Mouse (Mus musculus) induced T-regulatory cell, adult 2 months (primary cell): Measurements from ENCODE around the gene Amdhd2.

Source experiments
- DNase-seq: peaks from one replicate; pipeline ENCODE4 v3.0.0-alpha.2; 2012; ENCODE audit warnings: low read depth

The Amdhd2 gene

DNA sequence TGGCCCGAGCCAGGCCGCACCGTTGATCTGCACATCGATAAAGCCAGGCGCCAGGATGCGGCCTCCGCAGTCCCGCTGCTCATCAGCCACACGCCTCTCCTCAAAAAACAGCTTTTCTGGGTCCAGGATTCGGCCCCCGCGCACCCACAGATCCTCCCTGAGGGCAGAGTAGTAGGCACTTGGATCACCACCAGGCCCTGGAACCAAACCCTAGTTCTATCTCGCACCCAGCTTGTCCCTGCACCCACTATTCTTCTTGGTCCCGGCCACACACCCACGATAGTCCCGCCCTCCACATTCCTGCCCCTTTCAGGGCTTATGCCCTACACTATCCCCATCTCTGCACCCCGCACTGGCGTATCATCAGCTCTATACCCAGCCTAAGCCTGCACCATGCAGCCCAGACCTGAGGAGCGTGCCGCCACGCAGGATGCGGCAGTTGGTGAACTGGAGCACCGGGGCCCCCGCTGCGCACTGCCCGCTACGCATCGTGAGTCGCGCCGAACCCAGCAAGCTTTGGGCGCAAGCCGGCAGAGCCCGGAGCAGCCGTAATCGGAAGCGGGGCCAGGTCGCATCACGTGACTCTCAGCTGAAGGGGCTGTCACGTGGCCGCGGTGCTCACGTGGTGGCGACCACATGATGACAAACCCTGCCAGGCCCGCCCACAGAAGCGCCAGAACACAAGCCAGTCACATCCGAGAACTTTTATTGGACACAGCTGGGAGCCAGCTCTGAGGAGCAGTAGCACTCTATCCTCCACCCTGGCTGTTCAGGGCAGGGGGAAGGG lies at the start of gene Amdhd2:
Gene Amdhd2, minus strand, starts transcription at position 591 of the 787 bp plus-strand sequence.
- DNase-seq: peak; percentile 96

DNA sequence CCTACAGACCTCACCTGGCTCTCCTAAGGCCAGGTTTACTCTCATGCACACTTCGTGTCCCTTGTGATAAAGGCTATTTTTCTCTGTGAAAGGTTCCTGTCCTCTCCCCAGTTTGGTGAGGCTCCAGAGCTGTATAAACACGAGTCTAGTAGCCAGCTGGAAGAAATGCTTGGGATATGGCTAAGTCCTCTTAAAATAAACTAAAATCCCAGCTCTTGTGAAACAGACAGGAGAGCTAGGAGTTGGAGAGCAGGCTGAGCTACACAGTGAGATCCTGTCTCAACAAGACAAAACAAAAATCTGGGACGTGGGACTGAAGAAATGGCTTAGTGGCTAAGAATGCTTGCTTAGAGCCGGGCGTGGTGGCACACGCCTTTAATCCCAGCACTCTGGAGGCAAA lies 49.6 kb upstream of the Amdhd2 start:
- no peak for DNase-seq

DNA sequence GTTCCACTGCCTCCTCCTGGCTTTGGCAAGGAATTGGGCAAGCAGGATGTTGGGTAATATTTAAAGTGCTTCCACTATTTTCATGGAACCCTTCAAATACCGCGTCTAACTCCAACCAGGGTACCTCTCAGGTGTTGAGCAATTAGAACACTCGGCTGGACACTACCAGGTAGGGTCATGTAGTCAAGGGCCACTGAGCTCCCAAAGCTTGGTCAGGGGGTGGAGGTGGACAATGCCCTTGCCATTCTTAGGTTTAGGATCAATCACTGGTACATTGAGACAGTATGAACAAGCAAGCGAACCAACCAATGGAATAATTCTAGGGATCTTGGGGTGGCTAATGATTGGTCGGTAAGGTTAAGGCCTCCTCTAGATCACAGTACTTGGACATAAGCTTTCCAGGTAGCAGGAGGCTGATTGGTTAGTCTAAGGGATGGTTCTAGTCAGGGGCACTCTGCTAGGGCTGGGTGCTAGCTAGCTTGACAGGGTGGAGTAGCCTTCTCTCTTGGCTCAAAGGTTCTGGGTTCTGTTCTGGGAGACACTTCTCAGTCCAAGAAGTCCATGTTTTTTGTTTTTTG lies 49.0 kb upstream of the Amdhd2 start:
- DNase-seq: no peak

DNA sequence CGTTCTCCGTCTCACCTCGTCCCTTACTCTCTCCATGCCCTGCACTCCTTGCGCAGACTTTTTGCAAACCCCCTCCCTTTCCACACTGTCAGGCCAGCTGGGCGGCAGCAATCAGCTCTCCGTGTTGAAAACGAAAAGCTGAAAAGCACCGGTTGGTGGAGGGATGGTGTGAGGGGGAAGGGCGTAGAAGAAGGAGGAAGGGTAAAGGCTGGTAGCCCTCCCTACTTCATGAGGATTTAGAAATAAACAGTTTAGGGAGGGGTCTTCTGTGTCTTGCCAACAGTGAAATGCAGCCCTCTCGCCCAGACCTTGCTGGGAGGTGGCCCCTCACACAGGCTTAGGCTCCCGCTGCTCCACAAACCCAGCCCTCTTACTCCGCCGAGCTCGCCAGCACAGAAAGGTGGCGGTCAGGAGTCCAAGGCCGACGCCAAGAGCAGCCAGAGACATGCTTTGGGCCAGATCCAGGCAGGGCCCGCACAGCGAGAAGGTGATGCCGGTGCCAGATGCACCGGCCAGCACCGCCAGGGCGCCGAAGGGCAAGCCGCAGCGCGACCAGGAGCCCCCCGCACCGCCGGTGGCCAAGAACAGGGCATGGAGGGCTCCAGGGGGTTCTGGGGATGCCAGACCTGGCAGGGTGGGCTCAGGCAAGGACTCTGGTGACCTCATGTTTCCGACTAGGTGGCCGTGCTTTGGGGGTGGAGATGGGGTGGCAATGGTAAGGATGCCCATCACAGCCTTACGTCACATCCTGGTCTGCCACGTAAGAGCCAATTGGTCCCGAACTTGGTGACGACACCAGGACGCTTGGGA lies 48.3 kb upstream of the Amdhd2 start:
- DNase-seq: peak; percentile 73

DNA sequence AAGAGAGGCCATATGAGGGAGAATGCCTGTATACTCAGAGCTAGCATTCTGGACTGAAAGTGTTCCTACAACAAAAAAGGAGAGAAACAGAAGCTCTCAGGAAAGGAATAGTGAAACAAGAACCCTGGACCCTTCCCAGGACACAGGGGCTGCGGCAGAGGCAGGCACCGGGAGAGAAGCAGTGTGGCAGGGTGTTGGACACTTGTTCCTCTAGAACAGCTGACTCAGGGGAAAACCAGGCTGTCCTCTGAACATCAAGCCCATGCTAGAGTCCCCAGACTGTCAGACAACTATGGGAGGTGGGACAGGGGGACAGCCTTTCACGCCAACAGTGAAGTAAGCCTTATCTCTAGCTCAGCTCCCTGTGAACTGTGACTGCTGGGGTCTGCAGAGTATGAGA lies 47.0 kb upstream of the Amdhd2 start:
- peak; percentile 15 for DNase-seq

DNA sequence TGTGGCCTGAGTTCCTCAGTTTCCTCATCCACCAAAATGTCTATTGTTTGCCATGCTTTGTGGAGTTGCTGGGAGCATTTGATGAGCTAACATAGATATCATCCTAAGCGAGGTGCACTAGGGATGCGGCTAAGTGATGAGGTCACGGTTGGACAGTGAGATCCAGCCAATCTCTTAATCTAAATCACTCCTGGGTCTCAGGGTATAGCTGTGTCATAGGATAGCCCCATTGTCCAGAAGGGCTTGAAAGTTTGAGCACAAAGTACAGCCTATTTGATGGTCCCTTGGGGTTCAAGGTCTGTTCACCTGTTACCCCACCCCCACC lies 46.3 kb upstream of the Amdhd2 start:
- peak; percentile 11 for DNase-seq

DNA sequence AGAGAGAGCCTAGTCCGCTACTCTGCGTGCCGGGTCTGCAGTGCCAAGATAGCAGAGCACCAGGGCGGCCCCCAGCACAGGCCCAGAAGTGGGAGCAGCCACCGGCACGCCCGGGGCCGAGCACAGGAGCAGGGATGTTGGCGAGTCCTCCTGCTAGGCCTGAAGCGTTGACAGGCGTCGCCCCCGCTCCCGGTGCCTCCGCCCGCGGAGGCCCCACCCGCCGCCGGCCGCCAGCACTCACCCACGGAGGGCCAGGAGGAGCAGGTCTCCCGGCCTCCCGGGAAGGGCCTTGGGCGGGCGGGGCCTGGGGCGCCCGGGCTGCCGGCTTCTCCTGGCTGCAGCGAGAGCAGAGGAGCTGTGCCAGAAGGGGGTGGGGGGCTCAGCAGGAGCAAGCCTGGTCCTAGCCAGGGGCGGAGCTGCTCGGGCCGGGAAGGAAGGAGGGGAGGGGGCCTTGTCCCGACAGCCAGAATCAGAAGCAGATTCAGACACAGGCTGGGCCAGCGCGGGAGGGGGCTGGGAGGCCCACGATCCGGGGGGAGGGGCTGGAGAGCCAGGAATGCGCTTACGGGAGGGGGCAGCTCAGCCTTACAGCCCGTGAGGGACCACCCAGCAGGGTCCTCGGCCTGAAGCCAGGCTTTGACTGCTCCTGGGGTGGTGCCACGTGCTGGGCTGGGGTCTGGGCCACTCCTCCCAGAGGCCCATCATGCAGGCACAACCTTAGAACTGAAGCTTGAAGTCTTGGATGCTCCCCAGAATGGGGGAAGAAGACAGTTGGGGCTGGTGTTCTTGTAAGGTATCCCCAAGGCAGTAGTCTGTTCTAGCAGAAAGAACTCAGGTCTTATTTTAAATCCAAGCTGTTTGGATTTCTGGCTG lies 45.7 kb upstream of the Amdhd2 start, which contains the start of gene Ntn3:
Gene Ntn3, minus strand, starts transcription at position 489 of the 873 bp plus-strand sequence.
- DNase-seq: peak; percentile 33

DNA sequence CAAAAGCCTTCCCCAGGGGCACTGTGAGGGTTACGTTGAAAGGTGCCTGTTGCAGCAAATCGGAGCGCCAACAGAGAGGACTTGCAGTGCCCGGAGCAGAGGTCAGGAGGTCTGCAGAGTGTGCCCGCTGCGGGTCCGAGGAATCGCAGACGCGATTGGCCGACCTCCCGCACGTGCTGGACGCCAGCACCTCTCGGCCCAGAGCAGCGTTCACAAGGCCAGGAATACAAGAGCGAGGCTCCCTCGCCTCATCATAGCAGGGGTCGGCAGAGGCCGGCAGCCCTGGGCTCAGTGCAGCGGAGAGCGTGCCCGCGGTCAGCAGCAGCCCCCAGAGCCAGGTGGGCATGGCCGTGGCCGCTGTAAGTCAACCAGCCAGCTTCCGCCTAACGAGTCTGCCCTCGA lies 45.1 kb upstream of the Amdhd2 start:
- DNase-seq: peak; percentile 16

DNA sequence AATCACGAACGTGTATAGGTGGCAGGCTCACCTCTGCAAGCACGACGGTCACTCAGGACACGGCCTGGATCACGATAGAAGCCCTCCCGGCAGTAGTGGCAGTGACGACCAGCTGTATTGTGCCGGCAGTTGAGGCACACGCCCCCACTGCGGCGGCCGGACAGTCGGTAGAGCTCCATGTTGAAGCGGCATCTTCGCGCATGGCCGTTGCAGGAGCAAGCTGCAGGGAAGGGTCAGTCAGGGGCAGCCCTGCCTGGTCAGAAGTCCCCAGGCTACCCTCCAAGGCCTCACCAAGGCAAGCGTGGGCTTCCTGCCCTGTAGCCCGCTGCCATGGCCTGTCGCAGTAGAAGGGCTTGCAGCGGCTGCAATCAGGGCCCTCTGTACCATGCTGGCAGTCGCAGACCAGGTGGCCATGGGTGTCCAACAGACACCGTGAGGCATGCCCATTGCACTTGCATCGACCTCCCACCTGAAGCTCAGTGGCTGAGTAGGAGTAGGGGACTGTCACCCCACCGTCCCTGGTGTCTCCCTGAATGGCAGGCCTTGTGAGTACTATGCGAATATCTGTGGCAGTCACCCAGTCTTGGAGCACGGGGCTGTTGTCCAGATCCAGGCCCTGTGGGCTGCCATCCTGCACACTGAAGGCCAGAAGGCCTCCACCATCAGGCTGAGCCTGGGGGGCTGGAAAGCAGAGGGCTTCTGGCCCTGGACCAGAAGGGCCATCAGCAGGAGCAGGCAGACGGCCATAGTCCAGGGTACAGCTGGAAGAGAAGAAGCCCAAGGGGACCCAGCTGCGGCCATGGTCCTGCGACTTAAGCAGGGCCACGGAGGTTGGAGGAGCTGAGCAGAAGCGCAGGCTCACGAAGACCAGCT lies 44.4 kb upstream of the Amdhd2 start:
- DNase-seq: peak; percentile 12

DNA sequence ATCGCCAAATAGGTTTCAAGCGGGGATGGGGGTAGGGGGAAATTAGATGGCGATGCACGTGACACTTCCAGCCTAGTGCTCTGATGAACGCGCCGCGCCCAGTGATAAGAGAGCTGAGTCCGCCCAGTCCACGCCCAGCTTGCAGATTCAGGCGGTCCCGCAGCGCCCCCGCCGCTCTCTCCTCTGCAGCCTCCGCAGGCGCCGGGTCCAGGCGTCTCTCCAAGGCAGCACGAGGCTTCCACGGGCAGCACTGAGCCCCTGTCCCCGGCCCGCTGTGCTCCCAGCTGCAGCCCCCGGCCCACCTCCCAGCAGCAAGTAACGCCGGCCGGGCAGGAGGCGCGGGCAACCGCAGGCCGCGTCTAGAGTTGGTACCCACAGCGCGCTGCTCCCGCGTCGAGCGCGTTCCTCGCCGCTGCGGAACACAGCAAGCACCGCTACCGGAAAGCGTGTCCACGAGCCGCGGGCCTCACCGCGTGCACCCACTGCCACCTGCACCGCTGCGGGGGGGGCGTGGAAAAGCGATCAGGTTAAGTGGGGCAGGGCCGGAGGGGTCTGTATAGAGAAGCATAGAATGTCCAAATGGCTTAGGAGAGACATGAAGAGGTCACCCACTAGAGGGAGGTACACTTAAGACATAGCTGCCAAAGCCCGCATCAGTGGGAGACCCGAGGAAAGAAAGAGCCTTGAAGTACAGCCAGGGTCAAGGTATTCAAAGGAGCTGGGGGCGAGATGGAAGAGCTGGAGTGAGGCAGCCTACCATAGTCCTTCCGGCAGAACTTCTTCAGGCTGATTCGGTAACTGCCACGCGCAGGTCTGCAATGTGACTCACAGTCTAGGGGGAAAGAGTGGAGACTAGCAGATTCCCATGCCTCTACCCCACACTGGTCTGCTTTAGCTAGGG lies 43.1 kb upstream of the Amdhd2 start:
- peak; percentile 68 for DNase-seq

DNA sequence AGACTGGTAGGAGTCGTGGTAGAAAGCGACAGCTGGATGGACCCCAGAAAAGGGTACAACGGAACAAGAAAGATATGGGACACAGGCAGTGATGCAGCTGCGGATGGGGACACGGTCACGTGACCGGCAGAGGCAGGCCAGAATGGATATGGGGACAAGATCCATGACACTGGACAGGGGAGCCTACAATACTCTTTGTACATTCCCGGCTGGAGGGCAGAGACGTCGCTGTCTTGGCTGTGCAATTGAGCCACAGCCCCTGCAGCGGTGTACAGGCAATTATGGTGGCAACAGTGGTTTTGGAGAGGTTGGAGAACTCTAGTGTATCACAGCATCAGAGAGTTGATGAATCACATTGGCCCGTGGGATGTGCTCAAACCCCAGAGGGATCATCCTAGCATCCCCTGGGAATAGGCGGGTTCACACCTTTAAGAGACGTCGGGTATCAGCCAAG lies 42.4 kb upstream of the Amdhd2 start:
- DNase-seq: no peak

DNA sequence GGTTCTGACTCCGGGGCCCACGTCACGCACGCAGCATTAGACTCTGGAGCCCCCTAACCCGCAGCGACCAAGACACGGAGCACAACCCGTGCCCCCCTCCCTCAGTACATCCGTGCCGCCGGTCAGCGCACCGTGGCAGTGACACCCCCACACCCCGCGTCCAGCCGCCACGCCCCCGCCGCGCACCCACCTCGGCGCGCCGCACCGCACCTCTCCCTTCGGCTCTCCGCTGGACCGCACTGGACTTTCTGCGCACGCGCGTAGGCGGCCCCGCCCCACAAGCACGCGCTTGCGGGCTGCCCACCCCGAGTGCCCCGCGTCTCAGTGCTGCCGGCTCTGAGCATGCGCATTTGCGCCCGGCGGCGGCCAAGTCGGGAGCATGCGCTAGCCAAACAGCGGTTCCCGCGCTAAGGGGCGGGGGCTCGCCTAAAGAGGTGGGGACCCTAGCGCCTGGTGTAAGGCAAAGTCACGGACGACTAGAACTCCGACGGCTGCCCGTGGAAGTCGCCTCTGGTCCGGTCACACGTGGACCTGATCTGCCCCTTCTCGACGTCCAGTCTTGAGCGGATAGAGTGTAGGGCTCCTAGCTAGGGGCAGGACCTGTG lies 41.8 kb upstream of the Amdhd2 start, which contains the start of gene Tbc1d24:
Gene Tbc1d24, minus strand, starts transcription at position 279 of the 605 bp plus-strand sequence.
- peak; percentile 89 for DNase-seq

DNA sequence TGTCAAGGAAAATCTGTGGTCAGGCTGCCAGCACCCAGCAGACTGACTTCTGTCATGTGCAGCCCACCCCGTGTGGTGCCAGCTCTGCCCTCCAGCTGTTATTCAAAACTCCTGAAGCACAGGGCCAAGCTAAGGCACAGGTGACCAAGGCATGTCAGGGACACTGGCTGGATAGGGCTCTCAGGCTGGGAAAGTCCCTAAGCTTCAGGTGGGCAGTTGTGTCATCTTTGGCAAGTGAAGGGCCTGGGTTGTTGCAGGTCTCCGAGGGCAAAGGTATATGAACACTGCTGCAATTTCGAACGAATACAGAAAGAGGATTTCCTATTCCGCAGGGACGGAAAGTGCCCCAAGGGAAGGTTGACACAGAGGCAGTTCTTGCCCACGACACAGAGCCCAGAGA lies 41.3 kb upstream of the Amdhd2 start:
- DNase-seq: no peak

DNA sequence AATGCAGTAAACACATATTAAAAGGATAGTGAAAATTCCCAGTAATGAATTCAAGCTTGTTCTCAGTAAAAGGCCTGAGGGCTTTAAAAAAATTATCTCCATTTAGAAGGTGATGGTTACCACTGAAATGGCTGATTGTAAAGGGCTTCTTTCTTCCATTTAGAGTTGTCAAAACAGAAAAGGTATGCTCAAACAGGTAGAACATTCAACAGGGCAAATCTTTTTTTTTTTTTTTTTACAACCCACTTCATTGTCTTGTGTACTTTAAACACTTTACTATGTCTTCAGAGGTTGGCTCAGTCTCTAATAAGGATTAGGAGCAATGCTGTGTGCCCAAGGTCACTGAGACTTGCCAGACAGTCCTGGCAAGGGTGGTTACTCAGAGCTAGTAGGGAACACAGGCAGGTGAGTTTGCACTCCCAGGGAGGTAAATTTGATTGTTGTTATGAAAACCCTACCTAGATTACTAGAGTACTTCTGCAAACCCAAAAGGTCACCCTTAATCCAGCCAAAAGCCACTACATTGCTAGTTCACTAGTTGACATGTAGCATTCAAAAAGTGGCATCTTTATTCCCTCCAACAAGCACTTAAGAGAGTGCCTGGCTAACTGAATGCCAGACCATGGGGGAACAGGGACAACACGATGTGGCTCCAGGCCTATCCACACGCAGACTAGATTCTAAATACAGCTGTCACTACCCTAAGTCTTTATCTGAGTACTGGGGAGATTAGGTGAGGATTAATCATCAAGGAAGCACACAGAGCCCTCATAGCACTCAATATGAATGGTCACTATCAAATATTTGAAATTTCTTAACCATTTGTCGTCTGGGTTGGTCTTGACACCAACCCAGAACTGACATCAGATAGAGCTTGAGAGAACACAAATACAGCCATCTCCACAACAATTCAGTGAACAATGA lies 40.3 kb upstream of the Amdhd2 start:
- DNase-seq: no peak

DNA sequence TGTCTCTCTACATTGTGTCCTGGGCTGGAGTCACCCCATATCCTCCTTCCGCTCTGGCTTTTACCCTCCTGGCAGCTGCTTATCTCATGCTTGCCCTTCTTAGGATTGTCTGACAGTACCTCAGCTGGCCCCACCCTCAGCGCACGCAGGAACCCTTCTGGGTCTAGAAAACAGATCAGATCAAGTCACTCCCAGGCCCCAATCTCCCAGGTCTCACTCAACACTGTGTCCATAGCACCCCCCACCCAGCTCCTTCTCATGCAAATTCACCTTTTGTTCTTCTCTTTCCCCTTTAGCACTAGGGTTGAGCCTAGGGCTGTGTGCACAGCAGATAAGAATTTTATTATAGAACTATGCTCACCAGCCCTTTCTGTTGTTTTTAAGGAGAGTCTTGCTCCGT lies 39.5 kb upstream of the Amdhd2 start:
- DNase-seq: no peak

DNA sequence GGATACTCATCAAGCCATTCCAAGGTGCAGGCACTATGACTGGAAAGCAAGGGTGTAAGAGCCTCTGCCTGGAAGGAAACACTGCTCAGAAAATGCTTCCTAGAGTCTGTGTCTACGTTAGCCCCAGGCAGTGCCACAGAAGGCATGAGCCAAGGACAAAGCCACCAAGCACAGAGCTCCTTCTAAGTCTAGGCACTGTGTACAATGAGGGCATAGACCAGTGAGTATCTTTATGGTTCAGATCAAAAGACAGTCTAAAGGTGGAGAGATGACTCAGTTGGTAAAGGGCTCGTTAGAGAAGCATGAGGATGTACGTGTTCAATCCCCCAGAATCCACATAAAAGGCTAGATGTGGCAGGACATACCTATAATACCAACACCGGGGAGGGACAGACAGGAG lies 37.5 kb upstream of the Amdhd2 start:
- no peak for DNase-seq

DNA sequence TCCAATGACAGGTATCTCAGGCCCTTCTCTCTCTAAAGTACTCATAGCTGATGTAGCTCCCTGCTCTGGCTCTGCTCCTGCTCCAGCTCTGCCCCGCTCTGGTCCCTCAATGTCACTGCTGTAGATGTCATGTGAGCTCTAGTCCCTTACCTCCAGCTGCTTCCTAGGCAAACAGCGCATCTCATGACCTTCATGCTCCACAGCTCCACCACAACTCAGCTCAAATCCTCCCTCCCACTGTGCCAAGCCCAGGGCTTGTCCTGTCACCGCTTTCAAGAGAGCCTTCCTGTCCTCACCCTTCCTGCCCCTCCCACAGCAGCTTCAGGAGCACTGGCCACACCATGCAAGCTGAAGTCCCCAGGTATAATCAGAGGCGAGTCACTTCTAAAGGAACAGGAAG lies 36.2 kb upstream of the Amdhd2 start:
- no peak for DNase-seq

DNA sequence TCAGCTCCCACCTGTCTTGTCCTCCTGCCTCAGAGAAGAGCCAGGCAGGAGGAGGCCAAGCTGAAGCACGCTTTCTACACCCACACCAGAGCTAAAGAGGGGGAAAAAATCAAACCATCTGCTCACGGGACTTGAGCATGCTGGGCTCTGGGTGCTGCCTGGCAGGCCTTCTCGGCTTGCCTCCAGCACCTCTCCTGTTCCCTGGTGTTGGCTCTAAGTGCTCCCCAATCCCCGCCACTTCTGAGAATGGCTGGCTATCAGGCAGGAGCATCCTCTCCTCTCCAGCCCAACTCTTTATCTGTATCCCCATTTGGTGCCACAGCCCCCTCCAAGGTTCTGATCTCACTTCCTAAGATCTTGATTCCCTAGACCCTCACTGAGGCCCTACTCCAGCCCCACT lies 35.7 kb upstream of the Amdhd2 start:
- DNase-seq: no peak
